Mouse (Mus musculus) mouse trophoblast stem cell (cell line): ENCODE measurements at regions not wholly inside any gene's neighbourhood (a gene's known extent, or its start where the extent isn't known, plus 50 kb on each side); places are given as distances from the start of the nearest gene placed in this dataset.

ENCODE experiments used
- in situ Hi-C, 2 experiments: fragments of 300-500 bp; cut with MseI, MboI; formaldehyde crosslinking; loops; 2 replicates in 1 of 2; 3 replicates in 1 of 2; pipeline ENCODE4 v1.15.1; 2025

DNA sequence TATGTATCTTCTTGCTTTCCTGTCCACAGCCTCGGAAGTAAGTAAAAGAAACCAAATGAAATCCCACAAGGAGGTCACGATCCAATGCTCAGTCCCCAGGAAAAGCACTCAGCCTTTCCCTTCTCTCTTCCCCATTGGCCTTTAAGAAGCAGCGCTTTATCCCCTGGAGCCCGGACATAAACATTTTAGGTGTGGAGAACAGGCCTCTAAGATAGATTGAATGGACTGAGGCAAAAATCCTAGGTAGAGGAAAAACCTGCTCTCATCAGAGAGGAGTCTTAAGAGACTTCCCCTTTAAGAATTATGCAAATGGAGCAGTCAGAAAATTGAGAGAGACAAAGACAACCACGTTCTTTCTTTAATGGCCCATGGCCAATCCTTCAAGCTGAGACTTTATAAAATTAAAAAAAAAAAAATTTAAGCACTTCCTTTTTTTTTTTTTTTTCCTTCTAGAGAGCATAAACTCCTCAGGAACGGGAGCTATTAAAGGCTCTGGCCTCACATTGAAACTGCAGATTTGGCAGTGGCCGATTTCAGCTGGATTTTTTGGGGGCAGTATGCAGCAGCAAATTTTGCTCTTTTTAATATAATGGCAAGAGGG is 1020.5 kb downstream of the 9330182O14Rik start:
- in situ Hi-C loops = no loop called here

DNA sequence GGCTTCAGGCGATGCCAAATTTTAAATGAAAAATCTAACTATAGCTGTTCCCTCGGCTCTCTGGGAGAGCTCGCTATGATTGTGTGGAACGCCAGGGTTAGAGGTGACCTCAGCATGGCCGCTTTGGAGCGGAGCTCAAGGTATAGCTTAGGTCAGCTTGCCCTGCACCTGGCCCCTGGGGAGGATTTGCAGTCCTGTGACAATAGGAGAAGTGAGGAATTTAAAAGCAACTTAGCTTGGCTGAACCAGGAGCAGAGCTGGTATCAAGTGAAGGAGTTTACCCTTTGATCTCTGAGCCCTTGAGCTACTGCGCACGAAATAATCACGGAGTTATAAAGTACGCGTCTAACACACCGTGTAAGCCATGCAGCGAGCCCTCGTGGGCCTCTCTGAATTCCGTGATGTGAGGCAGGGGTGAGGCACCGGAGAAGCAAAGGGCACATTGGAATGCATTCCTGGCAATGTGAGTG is 1021.0 kb downstream of the 9330182O14Rik start:
- in situ Hi-C loops = no loop called here

DNA sequence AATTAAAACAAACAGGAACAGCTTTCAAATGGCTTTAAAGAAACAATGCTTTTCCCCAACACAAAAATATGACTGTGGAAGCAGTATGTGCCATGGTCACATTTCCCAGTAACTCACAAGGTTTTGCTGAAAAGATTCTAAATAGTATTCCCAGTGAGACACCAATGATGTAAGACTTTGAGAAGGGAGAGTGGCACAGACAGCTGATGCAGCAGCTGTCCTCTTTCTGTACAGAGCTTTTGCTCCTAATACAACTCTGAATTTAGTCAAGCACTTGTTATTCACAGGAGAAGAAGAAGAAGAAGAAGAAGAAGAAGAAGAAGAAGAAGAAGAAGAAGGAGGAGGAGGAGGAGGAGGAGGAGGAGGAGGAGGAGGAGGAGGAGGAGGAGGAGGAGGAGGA is 1023.6 kb downstream of the 9330182O14Rik start:
- in situ Hi-C loops = no loop called here

DNA sequence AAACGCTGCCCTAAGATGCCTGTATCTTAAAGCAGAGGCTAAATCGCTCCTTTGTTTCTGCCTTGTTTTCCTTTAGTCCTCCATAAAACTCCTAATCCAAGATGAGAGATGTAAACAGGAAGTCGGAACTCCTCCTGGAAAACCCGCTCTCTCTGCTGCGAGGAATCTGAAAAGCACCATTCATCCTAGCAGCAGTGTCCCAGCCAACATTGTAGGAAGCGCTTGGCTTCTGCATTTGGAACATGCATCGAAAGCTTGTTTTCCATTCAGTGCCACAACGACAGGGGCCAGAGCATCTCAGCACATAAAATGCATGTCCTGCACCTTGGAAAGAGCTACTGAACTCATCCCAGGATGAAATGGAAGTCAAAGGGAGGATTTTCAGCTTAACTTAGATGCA is 1028.1 kb downstream of the 9330182O14Rik start:
- in situ Hi-C loops = loop anchor here in 1 of 2 experiments (10.0 kb wide), 1 partner anchor 163 kb away; no protein-coding TSS in a partner anchor

GRCm38 (mm10) chr15:41162793-41163192 is 1028.6 kb downstream of the 9330182O14Rik start:
- in situ Hi-C loops = loop anchor here in 1 of 2 experiments (10.0 kb wide), 1 partner anchor 162 kb away; no protein-coding TSS in a partner anchor

DNA sequence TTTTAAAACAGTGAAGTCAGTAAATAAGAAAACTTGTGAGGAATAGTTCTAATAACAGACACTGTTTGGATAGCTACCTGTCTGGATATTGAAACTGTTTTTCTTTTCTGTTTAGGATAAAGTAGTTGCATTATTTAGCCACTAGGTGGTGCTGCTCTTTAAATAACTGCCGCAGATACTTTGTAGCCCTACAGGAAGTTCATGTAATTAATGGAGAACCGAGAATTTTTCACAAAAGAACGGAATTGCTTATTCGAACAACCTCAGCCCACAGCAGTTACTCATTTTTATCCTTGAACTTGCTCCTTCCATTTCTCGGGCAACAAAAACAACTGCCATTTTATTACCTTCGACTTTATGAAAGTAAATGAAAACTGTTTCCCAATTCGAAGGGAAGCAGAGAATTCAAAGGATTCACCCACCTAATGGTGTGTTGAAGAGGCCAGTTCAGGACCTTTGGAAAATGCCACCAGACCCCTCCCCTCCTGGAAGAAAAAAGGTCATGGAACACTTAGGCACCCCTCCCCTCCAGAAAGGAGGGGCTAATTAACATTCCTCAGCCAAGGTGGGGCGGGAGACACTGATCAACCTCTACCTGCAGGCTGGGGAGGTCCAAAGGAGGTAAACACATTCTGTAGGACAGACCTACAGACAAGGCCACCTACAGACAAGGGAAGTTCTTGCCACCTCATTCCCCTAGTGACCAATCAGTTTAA is 1029.6 kb downstream of the 9330182O14Rik start:
- in situ Hi-C loops = loop anchor here in 1 of 2 experiments (10.0 kb wide), 1 partner anchor 161 kb away; no protein-coding TSS in a partner anchor

- in situ Hi-C loops = loop anchor here in 1 of 2 experiments (10.0 kb wide), 1 partner anchor 159 kb away; no protein-coding TSS in a partner anchor
Measured at GRCm38 (mm10) chr15:41165534-41165933, 1031.4 kb downstream of the 9330182O14Rik start.

DNA sequence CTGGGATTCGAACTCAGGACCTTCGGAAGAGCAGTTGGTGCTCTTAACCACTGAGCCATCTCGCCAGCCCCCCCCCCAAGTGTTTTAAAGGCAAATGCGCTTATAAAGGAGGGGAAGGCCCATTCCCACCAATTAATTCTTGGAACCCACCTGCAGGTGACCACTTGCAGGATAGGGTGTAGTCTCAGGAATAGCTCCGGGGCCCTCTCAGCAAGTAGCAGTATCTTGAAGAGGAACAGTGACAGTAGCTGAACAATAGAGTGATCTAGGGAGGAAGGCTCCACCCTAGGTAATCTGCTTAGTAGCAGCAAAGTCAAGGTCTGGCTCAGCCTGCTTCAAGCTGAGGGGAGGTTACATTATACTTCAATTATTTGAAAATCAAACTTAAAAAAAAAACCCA is 1056.6 kb downstream of the 9330182O14Rik start:
- in situ Hi-C loops = loop anchor here (10.0 to 25.0 kb wide), 2 partner anchors 134 to 472 kb away; no protein-coding TSS in a partner anchor

DNA sequence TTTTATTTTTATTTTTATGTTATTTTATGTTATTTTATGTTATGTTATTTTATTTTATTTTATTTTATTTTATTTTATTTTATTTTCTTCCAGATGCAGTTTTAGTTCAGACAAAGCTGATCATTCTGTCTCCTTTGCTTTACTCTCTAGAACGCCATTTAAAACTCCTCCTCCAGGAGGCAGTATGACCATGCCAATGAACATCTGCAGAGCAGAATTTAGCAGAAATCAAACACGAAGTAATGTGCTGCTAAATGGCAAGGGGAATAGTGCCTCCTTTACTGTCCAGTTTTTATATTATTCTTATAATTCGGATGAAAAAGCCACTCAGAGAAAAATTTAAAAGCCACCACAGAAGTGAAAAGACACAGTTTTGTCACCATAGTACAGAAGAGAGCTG is 1059.1 kb downstream of the 9330182O14Rik start:
- in situ Hi-C loops = loop anchor here (10.0 to 25.0 kb wide), 2 partner anchors 132 to 469 kb away; no protein-coding TSS in a partner anchor

DNA sequence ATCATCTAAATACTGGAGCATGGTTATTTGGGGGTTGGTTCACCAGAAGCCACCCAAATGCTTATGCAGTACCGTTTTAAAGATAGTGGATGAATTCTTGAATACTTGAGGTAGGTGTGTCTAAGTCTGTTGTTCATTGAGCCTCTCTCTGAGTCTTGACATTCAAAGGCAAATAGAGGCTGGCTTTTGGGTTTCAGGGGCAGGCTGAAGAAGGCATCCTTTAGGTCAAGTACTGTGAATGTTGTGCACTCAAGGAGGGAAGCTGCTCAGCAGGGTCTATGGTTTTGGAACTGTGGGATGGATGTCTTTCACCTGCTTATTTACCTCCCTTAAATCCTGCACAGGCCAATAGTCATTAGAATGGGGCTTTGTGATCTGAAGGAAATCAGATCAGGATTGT is 1089.6 kb downstream of the 9330182O14Rik start:
- in situ Hi-C loops = no loop called here

GRCm38 (mm10) chr15:41232406-41233060 is 1098.4 kb downstream of the 9330182O14Rik start:
- in situ Hi-C loops = no loop called here
